Mouse (Mus musculus) gastrocnemius, postnatal 10 days (tissue): ENCODE measurements around the gene Gm21083. TPM values are rescaled to one million over a fixed set of nuclear protein-coding genes. Genes with fewer than 3 reads are reported as not detected.
"Not testable (repeated sequence)": the region's sequence is repeated elsewhere in the genome, so short reads cannot be mapped to it uniquely, and the experiment has no call there.

Experiments
- DNase-seq: peaks from one replicate; pipeline ENCODE4 v3.0.0; 2021; ENCODE audit warnings: mixed read lengths
- total RNA-seq, 2 experiments: library from RNA; stranded (reverse); gene quantifications; 2 replicates each; pipeline ENCODE4 v1.2.3; 2021

Gene Gm21083
- total RNA-seq, 2 experiments from 2014 or later, result not detected

GRCm38 (mm10) chr5:15628136-15628535, 51.0 kb downstream of the Gm21083 start:
- peak; percentile 9 for DNase-seq

GRCm38 (mm10) chr5:15630068-15630467, 52.9 kb downstream of the Gm21083 start:
- not testable (repeated sequence) for DNase-seq

Other genes starting within 250 kb of the Gm21083 start
- not detected for gene Gm21149, start 100.8 kb upstream of the Gm21083 start, total RNA-seq
- gene Gm21190, start 48.1 kb upstream of the Gm21083 start, total RNA-seq, result not detected
- not detected for gene Speer4d, start 41.7 kb downstream of the Gm21083 start, total RNA-seq
- gene 4930572O03Rik, start 79.7 kb downstream of the Gm21083 start, total RNA-seq, result not detected
- gene Speer4c, start 136.9 kb downstream of the Gm21083 start, total RNA-seq, result not detected